Mouse (Mus musculus) ES-Bruce4 (cell line): ENCODE data around the gene Hspe1.

ENCODE experiments used
- CTCF ChIP-seq: IDR thresholded peaks from one replicate; pipeline ENCODE4 v1.8.1; 2011; ENCODE audit warnings: low read depth, low read length
- POLR2A ChIP-seq: IDR thresholded peaks from one replicate; pipeline ENCODE4 v1.8.1; 2011; ENCODE audit warnings: low read length; ENCODE audit not compliant: insufficient read depth

DNA sequence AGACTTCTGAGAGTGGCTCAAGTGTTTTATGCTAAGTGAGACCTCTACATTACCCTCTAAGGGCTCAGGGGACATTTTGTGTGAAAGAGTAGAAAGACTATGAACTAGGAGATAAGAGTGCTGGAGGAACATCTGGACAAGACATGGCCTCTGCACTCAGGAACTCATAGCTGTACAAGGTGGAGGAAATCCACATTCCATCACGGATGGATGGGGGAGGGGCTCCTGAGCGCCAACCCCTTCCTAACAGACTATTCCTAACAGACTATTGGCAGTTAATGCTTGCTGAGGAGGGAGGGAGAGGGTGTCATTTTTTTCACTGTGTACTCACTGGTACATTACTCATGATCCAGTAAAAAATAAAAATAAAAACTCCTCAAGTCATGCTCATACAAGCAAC lies 13.2 kb upstream of the Hspe1 start:
- TF ChIP-seq POLR2A = no peak
- TF ChIP-seq CTCF = no peak
